Mouse (Mus musculus) hindbrain, postnatal 0 days (tissue): ENCODE measurements around the gene Fkbp9. TPM values are rescaled to one million over a fixed set of nuclear protein-coding genes. Genes with fewer than 3 reads are reported as not detected.
A peak's percentile ranks its signal among the peaks of the same experiment; 100 is the strongest.

Experiments used
- ATAC-seq: fragments of 200-750 bp; cut with Nextera tagmentation; 2 replicates; pipeline ENCODE4 v1.8.0; 2017; ENCODE audit warnings: mild to moderate bottlenecking, moderate TSS enrichment, moderate library complexity
- DNase-seq: peaks from one replicate; pipeline ENCODE4 v3.0.0-alpha.2; 2015; ENCODE audit warnings: low spot score
- H3K27ac ChIP-seq: fragments of 300-500 bp; sonication (generic); 2 replicates; pipeline ENCODE4 v1.5.1; 2014; ENCODE audit warnings: mild to moderate bottlenecking
- H3K27me3 ChIP-seq: fragments of 300-500 bp; sonication (generic); 2 replicates; pipeline ENCODE4 v1.6.1; 2014; ENCODE audit warnings: low read length, mixed read lengths; ENCODE audit not compliant: insufficient read depth
- H3K36me3 ChIP-seq: fragments of 300-500 bp; sonication (generic); 2 replicates; pipeline ENCODE4 v1.6.1; 2014; ENCODE audit warnings: low read length, mixed read lengths; ENCODE audit not compliant: insufficient read depth
- H3K4me1 ChIP-seq: fragments of 300-500 bp; sonication (generic); 2 replicates; pipeline ENCODE4 v1.6.1; 2014; ENCODE audit warnings: antibody characterized with exemption, low read length, mixed read lengths; ENCODE audit not compliant: insufficient read depth
- H3K4me2 ChIP-seq: fragments of 300-500 bp; sonication (generic); 2 replicates; pipeline ENCODE4 v1.6.1; 2014; ENCODE audit warnings: low read depth, mild to moderate bottlenecking, low read length, moderate library complexity, mixed read lengths
- H3K4me3 ChIP-seq: fragments of 300-500 bp; sonication (generic); 2 replicates; pipeline ENCODE4 v1.5.1; 2014; ENCODE audit warnings: low read length
- H3K9ac ChIP-seq: fragments of 300-500 bp; sonication (generic); replicated peaks from 2 replicates; pipeline ENCODE4 v1.6.1; 2014; ENCODE audit warnings: mild to moderate bottlenecking, low read length, moderate library complexity, mixed read lengths
- H3K9me3 ChIP-seq: fragments of 300-500 bp; sonication (generic); 2 replicates; pipeline ENCODE4 v1.6.1; 2016; ENCODE audit warnings: low read length, mixed read lengths
- CTCF ChIP-seq: IDR thresholded peaks from 2 replicates; pipeline ENCODE4 v1.5.1; 2016; ENCODE audit warnings: antibody characterized with exemption, control low read depth, low read depth
- WGBS: fragments of 180-500 bp; shearing (Covaris S2); extraction: QIAGEN DNeasy Blood & Tissue Kit; methylation state at CpG from one replicate; pipeline ENCODE4 v1.1.7; 2014; 5-methylcytosine and 5-hydroxymethylcytosine counted together
- polyA plus RNA-seq: library from polyadenylated mRNA; unstranded; fragments of >200 nt; fragmentation: Nextera tagmentation; extraction: Ambion mirVana; gene quantifications from 2 replicates; pipeline ENCODE4 v1.2.1, GENCODE M21; 2015
- total RNA-seq: library from RNA; depleted of rRNA; stranded (reverse); fragments of >200 nt; gene quantifications from 2 replicates; pipeline ENCODE4 v1.2.3, GENCODE M21; 2014

The Fkbp9 gene
- total and polyA plus RNA-seq, 2 experiments from 2014 or later, result 44.7 to 54.8 TPM

DNA sequence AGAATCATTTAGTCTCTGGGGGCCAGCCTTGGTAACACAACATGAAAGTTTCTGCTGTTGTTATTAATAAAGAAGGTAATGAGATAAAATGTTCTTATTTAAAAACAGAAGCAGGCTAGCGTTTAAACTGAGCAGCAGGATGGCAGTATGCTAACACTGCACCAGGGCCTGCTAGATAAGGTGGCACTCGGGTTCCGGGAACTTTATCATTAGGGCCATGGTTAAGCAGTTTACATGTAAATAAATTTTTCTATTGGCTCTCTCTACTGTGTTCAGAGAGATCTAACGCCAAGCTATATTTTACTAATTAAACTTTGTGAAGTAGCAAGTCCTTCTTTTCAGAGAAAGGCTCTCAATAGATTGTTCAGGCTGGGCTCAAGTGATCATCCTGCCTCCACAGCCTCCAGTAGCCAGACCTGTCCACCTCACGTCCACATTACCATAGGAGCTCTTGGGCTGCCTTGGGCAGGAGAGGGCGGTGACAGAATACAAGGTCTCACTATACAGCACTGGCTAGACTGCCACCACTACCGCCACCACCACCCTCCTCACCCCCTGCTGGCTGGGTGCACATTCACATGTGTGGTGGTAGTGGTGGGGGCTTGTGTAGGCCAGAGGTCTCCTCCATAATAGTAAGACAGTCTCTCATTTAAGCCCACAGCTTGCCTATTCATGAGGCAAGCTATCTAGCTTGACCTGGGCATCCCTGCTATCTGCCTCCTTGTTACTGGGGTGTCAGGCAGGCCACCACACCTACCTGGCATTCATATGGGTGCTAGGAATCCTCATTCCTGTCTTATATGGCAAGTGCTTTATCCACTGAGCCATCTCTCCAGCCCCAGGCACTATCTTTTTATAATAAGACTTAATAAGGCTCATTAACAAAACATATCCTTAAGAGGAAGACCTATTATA lies 71.0 kb downstream of the Fkbp9 start:
- H3K4me2 ChIP-seq, result no peak overlapping the region
- H3K27ac ChIP-seq, result no peak overlapping the region
- H3K4me3 ChIP-seq, result no peak overlapping the region
- H3K27me3 ChIP-seq, result no peaks in the 10 kb centered on the region
- H3K4me1 ChIP-seq, result no peaks in the 10 kb centered on the region
- H3K36me3 ChIP-seq, result no peaks in the 10 kb centered on the region
- no peak for TF ChIP-seq CTCF
- no peak for DNase-seq
- WGBS, result 78% methylated on average over 7 of the region's 7 CpGs
- H3K9me3 ChIP-seq, result no peaks in the 10 kb centered on the region
- ATAC-seq, result 0 out of 2 replicates have a peak, but pooled peaks have one; percentile 22
- H3K9ac ChIP-seq, result no peak overlapping the region

DNA sequence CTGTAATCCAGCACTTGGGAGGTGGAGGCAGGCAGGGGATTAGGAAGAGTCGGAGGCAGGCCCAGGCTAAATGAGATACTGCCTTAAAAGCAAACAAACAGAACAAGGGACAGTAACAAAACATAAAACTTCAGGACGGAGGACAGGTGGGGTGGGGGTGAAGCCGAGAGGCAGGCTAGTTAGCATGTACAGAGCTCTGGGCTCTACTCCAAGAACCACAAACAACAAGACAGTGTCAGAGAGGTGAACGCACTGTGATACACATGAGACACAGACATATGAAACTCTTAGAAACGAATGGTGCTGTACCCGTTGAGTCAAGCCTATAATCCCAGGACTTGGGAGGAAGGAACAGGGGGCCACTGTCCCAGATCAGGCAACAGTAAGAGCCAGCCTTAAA lies 72.0 kb downstream of the Fkbp9 start:
- TF ChIP-seq CTCF, result no peak

DNA sequence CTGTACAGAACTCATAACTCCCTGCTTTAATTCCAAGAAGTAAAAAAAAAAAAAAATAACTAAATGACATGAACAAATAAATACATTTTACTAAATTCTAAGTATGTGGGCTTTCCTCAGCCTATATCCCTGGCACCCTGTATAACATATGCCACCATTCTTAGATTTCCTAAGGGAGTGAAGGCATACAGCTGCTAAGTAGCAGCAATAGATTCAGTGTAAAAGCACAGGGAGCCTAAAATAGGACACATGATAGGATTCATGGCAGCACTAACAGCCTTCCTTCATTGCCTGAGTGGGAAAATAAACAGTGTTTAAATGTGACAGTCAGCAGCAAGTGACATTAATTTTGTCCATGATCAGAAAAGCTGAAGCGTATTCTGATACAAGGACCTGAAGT lies 72.5 kb downstream of the Fkbp9 start:
- Histone ChIP-seq H3K9me3 (no peaks in the 10 kb centered on the region), H3K4me2 (no peak overlapping the region), H3K27ac (no peak overlapping the region), H3K36me3 (no peaks in the 10 kb centered on the region), H3K9ac (no peak overlapping the region), H3K27me3 (no peaks in the 10 kb centered on the region), H3K4me3 (no peak overlapping the region), H3K4me1 (no peaks in the 10 kb centered on the region)
- DNase-seq, result no peak
- TF ChIP-seq CTCF, result no peak
- WGBS, result 88% methylated on average over 1 of the region's 1 CpGs
- ATAC-seq, result no peak

More for the DNA sequence above, 72.0 kb downstream of the Fkbp9 start:
- WGBS, result 47% methylated on average over 6 of the region's 6 CpGs
- Histone ChIP-seq H3K4me1 (no peaks in the 10 kb centered on the region), H3K4me3 (no peak overlapping the region), H3K4me2 (no peak overlapping the region), H3K36me3 (no peaks in the 10 kb centered on the region), H3K27ac (no peak overlapping the region), H3K9ac (no peak overlapping the region), H3K27me3 (no peaks in the 10 kb centered on the region), H3K9me3 (no peaks in the 10 kb centered on the region)
- DNase-seq, result no peak
- 0 out of 2 replicates have a peak, but pooled peaks have one; percentile 48 for ATAC-seq

DNA sequence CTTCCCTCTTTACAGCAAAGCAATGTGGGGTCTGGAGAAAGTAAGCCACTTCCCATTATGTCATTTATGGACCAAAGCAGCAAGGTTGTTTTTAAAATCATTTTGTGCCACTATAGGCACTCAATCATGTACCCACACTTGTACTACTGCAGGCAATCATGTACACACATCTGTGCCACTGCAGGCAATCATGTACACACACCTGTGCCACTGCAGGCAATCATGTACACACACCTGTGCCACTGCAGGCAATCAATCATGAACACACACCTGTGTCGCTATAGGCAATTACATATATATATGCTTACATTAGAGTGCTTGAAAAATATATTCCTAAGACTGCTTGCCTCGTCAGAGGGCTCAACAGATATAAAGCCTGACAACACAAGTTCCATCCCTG lies 73.1 kb downstream of the Fkbp9 start:
- no peak for TF ChIP-seq CTCF
- H3K27ac ChIP-seq, result no peak overlapping the region

GRCm38 (mm10) chr6:56905486-56905885 lies 73.6 kb downstream of the Fkbp9 start:
- 86% methylated on average over 5 of the region's 5 CpGs for WGBS

More for the DNA sequence above, 73.1 kb downstream of the Fkbp9 start:
- DNase-seq (no peak), ATAC-seq (no peak)
- Histone ChIP-seq H3K4me3 (no peak overlapping the region), H3K9me3 (no peaks in the 10 kb centered on the region), H3K4me1 (no peaks in the 10 kb centered on the region), H3K36me3 (no peaks in the 10 kb centered on the region), H3K9ac (no peak overlapping the region), H3K4me2 (no peak overlapping the region), H3K27me3 (no peaks in the 10 kb centered on the region)
- WGBS, result 81% methylated on average over 2 of the region's 2 CpGs

DNA sequence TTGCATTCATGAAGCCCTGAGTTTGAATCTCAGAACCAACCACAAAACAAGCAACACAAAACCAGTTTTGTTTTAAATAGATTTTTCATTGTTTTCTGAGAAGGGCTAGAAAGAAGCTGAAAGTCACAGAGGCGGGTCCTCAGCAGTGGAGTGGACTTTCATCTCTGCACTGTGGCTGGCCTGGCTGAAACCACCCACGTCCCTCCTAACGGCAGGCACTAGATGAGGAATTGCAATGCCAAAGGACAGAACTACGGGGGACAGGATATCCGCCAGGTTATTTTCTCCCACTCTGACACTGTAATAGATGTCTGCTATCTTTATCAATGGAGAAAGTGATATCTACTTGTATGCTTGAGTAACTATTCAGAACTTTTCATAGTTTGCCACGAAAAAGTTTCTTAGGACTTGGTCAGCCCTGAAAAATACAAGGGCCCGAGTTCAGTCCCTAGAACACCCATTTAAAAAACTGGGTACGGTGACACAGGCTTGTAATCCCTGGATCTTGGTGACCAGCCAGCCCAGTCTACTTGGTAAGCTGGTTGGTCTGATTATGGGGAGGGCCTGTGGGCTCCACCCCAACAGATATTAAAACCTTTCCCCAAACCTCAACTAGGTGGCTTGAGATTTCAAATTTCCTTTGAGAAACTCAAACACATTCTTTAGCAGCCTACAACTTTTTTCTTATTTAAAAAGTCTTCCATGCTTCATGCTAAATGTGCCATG lies 74.4 kb downstream of the Fkbp9 start:
- 81% methylated on average over 8 of the region's 8 CpGs for WGBS
- no peak overlapping the region for H3K4me3 ChIP-seq
- no peak overlapping the region for H3K9ac ChIP-seq
- no peaks in the 10 kb centered on the region for H3K27me3 ChIP-seq
- no peaks in the 10 kb centered on the region for H3K9me3 ChIP-seq
- TF ChIP-seq CTCF, result no peak
- no peak overlapping the region for H3K4me2 ChIP-seq
- no peaks in the 10 kb centered on the region for H3K4me1 ChIP-seq
- H3K36me3 ChIP-seq, result no peaks in the 10 kb centered on the region
- ATAC-seq (no peak), DNase-seq (no peak)
- no peak overlapping the region for H3K27ac ChIP-seq

More at GRCm38 (mm10) chr6:56905486-56905885, 73.6 kb downstream of the Fkbp9 start:
- no peak for ATAC-seq
- Histone ChIP-seq H3K4me3 (no peak overlapping the region), H3K36me3 (no peaks in the 10 kb centered on the region), H3K9me3 (no peaks in the 10 kb centered on the region), H3K4me1 (no peaks in the 10 kb centered on the region), H3K4me2 (no peak overlapping the region), H3K27me3 (no peaks in the 10 kb centered on the region), H3K27ac (no peak overlapping the region), H3K9ac (no peak overlapping the region)
- no peak for DNase-seq
- TF ChIP-seq CTCF, result no peak

DNA sequence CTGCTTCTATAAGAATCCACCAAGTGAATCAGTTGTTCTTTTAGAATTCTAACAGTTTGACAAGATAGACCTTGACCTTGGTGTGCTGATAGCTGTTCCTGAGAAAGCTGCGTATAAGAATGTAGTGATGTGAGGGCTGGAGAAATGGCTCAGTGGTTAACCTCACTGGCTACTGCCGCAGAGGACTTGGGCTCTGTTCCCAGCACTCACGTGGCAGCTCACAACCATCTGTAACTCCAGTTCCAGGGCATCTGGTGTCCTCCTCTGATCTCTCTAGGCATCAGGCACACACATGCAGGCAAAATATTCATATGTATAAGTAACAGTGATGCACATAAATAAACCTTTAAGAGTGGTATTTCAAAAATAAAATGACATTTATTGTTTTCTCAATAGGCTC lies 76.1 kb downstream of the Fkbp9 start:
- ATAC-seq, result no peak
- Histone ChIP-seq H3K9me3 (no peaks in the 10 kb centered on the region), H3K4me3 (no peak overlapping the region), H3K36me3 (no peaks in the 10 kb centered on the region), H3K27me3 (no peaks in the 10 kb centered on the region), H3K4me2 (no peak overlapping the region), H3K9ac (no peak overlapping the region), H3K27ac (no peak overlapping the region), H3K4me1 (no peaks in the 10 kb centered on the region)
- WGBS, result 90% methylated on average over 3 of the region's 3 CpGs
- DNase-seq, result no peak
- TF ChIP-seq CTCF, result no peak
